In the genomic region with DNA sequence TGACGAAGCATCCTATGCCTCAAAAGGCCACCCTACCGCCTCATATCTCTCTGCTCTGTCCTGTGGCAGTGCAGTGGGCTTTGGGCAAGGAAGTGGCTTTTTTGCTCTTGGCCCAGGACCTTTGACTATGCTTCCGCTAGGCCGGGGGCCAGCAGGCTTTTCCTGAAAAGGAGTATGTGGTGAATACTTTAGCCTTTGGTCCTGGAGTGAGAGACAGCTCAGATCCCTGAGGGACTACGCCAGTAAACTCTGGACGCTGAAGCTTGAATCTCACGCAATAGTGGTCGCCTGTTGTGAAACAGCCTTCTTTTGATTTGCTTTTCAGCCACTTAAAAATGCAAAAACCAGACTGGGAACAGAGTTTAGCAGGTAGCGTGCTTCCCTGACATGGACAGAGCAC, we compare ENCODE assay signal across 8 mouse cellular contexts. TPM values are rescaled to one million over a fixed set of nuclear protein-coding genes. Genes with fewer than 3 reads are reported as not detected.
DNase-seq lines count a peak whose midpoint lies in the region; ATAC-seq and TF ChIP-seq lines count a peak whose summit lies in the region.

No protein-coding gene starts in this region.

- H3K4me1 ChIP-seq in liver, adult 2 months (ENCODE audit: control insufficient read depth, insufficient read depth, low read length): peaks cover 11% of the 10 kb centered on the region
- H3K4me1 ChIP-seq in heart, embryonic 10.5 days: peaks cover 78% of the 10 kb centered on the region
- H3K4me1 ChIP-seq in stomach, embryonic 16.5 days (ENCODE audit: control insufficient read depth, insufficient read depth, low read length): peaks cover 68% of the 10 kb centered on the region
- H3K4me1 ChIP-seq in cerebellum, adult 2 months (ENCODE audit: control insufficient read depth, insufficient read depth, low read length): peaks cover 15% of the 10 kb centered on the region

- H3K4me3 ChIP-seq in liver, adult 2 months (ENCODE audit: insufficient read depth, low read depth, low read length): no peak overlapping the region
- H3K4me3 ChIP-seq in heart, embryonic 10.5 days: no peak overlapping the region
- H3K4me3 ChIP-seq in stomach, embryonic 16.5 days (replicated peaks; ENCODE audit: low read length): no peak overlapping the region
- H3K4me3 ChIP-seq in cerebellum, adult 2 months (replicated peaks; ENCODE audit: insufficient read depth, low read depth, low read length): no peak overlapping the region

- no peaks in the 10 kb centered on the region for H3K79me2 ChIP-seq in liver, adult 2 months (ENCODE audit: control insufficient read depth, insufficient read depth, low read length)

- H3K27ac ChIP-seq in liver, adult 2 months (replicated peaks; ENCODE audit: insufficient read depth, low read depth, low read length): peak overlapping the region; percentile 59
- peak overlapping the region; percentile 64 for H3K27ac ChIP-seq in heart, embryonic 10.5 days
- peak overlapping the region; percentile 93 for H3K27ac ChIP-seq in stomach, embryonic 16.5 days (ENCODE audit: low read length)
- no peak overlapping the region for H3K27ac ChIP-seq in cerebellum, adult 2 months (ENCODE audit: insufficient read depth, low read length)

- TF ChIP-seq POLR2A in liver, adult 2 months (IDR thresholded peaks at IDR 0.05; ENCODE audit: extremely low read depth, insufficient read depth, low read length): no peak
- no peak for TF ChIP-seq POLR2A in cerebellum, adult 2 months (IDR thresholded peaks at IDR 0.05; ENCODE audit: borderline replicate concordance, insufficient read depth, low read length)

- H3K36me3 ChIP-seq in liver, adult 2 months (ENCODE audit: control insufficient read depth, insufficient read depth, low read length): no peaks in the 10 kb centered on the region
- no peaks in the 10 kb centered on the region for H3K36me3 ChIP-seq in heart, embryonic 10.5 days
- H3K36me3 ChIP-seq in stomach, embryonic 16.5 days (ENCODE audit: control insufficient read depth, insufficient read depth, low read length): no peaks in the 10 kb centered on the region

- no peak overlapping the region for H3K4me2 ChIP-seq in stomach, embryonic 16.5 days (ENCODE audit: low read depth, low read length)

- peaks cover 1% of the 10 kb centered on the region; the same call in 1 of the 2 replicates for H3K27me3 ChIP-seq in liver, adult 2 months (ENCODE audit: control insufficient read depth, insufficient read depth, low read length)
- H3K27me3 ChIP-seq in heart, embryonic 10.5 days (ENCODE audit: insufficient read depth, poor library complexity, severe bottlenecking): peaks cover 75% of the 10 kb centered on the region
- no peaks in the 10 kb centered on the region for H3K27me3 ChIP-seq in stomach, embryonic 16.5 days (ENCODE audit: control insufficient read depth, insufficient read depth, low read length)
- peaks cover 1% of the 10 kb centered on the region; the same call in 1 of the 2 replicates for H3K27me3 ChIP-seq in cerebellum, adult 2 months (ENCODE audit: control insufficient read depth, insufficient read depth, low read length)

- no peak for ATAC-seq in stomach, embryonic 16.5 days (ENCODE audit: insufficient read depth, low FRiP score)
- no peak for ATAC-seq in erythroid progenitor cell, adult 5-6 weeks (replicated peaks; ENCODE audit: low FRiP score, poor library complexity, severe bottlenecking)

- H3K9me3 ChIP-seq in heart, embryonic 10.5 days: no peaks in the 10 kb centered on the region
- no peaks in the 10 kb centered on the region for H3K9me3 ChIP-seq in stomach, embryonic 16.5 days (replicated peaks; ENCODE audit: control insufficient read depth, low read length)

- 20% methylated on average over 9 of the region's 9 CpGs for WGBS in liver, adult 2 months
- WGBS in heart, embryonic 10.5 days: 67% methylated on average over 9 of the region's 9 CpGs
- WGBS in stomach, embryonic 16.5 days: 61% methylated on average over 9 of the region's 9 CpGs
- WGBS in cerebellum, adult 2 months: 68% methylated on average over 9 of the region's 9 CpGs

- no peak for TF ChIP-seq CTCF in liver, adult 2 months (IDR thresholded peaks at IDR 0.05; ENCODE audit: low read depth, low read length)
- TF ChIP-seq CTCF in cerebellum, adult 2 months (IDR thresholded peaks at IDR 0.05; ENCODE audit: borderline replicate concordance, insufficient read depth, low read depth, low read length): no peak

- no peak overlapping the region; the same call in 1 of the 2 replicates for H3K9ac ChIP-seq in liver, adult 2 months (ENCODE audit: low read depth, low read length)
- H3K9ac ChIP-seq in stomach, embryonic 16.5 days (ENCODE audit: low read length): peak overlapping the region; percentile 49

- peak; percentile 72 for DNase-seq in liver, adult 2 months (ENCODE audit: extremely low read depth, low read depth, low spot score)
- no peak for DNase-seq in liver
- DNase-seq in heart, embryonic 10.5 days (ENCODE audit: low spot score): no peak
- DNase-seq in kidney, postnatal 4 days: peak; percentile 59 to 73
- DNase-seq in cerebellum, adult 2 months: no peak
- DNase-seq in cerebellum, adult 11 months: no peak

RNA-seq across cellular contexts. Expression of a gene that starts 34.2 kb away (rescaled TPM):
- 2.0 and 2.4 TPM in 2 replicates for total RNA-seq in liver, adult 2 months (2014; rRNA removed)
- 4.0 and 7.5 TPM in 2 replicates for polyA plus RNA-seq in liver, adult 2 months (2012; rRNA removed)
- 6.9 and 10.6 TPM in 2 replicates for polyA plus RNA-seq in heart, embryonic 10.5 days (2016; fragmentation: Nextera tagmentation; extraction: Ambion mirVana)
- 16.1 and 17.4 TPM in 2 replicates for polyA plus RNA-seq in stomach, embryonic 16.5 days (2015; fragmentation: Nextera tagmentation; extraction: Ambion mirVana)
- polyA plus RNA-seq in cerebellum, adult 2 months (2012; rRNA removed): 1.6 and 2.1 TPM in 2 replicates
- total RNA-seq in erythroid progenitor cell, adult 5-6 weeks (2015; ENCODE audit: low replicate concordance): 0.36 and 1.3 TPM in 2 replicates
- total RNA-seq in erythroid progenitor cell, adult 5-6 weeks (2017; ENCODE audit: low replicate concordance): 1.2 TPM in 1 of 2 replicates, not detected in the other

RNA-seq across cellular contexts. Expression of a gene that starts 50.5 kb away (rescaled TPM):
- 4.7 and 5.0 TPM in 2 replicates for total RNA-seq in liver, adult 2 months (2014; rRNA removed)
- 17.8 and 22.1 TPM in 2 replicates for polyA plus RNA-seq in liver, adult 2 months (2012; rRNA removed)
- polyA plus RNA-seq in heart, embryonic 10.5 days (2016; fragmentation: Nextera tagmentation; extraction: Ambion mirVana): 34.0 and 38.5 TPM in 2 replicates
- 32.1 and 37.1 TPM in 2 replicates for polyA plus RNA-seq in stomach, embryonic 16.5 days (2015; fragmentation: Nextera tagmentation; extraction: Ambion mirVana)
- polyA plus RNA-seq in cerebellum, adult 2 months (2012; rRNA removed): 70.5 and 76.5 TPM in 2 replicates
- total RNA-seq in erythroid progenitor cell, adult 5-6 weeks (2015; ENCODE audit: low replicate concordance): 10.1 and 13.3 TPM in 2 replicates
- 5.1 and 22.5 TPM in 2 replicates for total RNA-seq in erythroid progenitor cell, adult 5-6 weeks (2017; ENCODE audit: low replicate concordance)

Comparison
In these comparisons a context has a peak if more than half of its experiments do, and no peak if none do; other contexts are left out.
1. DNase-seq: peak in liver, adult 2 months (single experiment) and kidney, postnatal 4 days (2 of 2); none in liver (single experiment), heart, embryonic 10.5 days (single experiment), cerebellum, adult 2 months (0 of 2) and cerebellum, adult 11 months (single experiment).